Mouse (Mus musculus) CD4-positive naive resting alpha-beta T cell, adult 76 days (primary cell): ENCODE measurements around the gene Pnrc1. TPM values are rescaled to one million over a fixed set of nuclear protein-coding genes. Genes with fewer than 3 reads are reported as not detected.

ENCODE experiments used
- total RNA-seq: library from RNA; stranded (reverse); gene quantifications from one replicate; pipeline ENCODE4 v1.2.4, GENCODE M21; 2023

Pnrc1 gene
- total RNA-seq: 1,139 TPM

GRCm38 (mm10) chr4:33290002-33290401, at the start of gene Pnrc1:
TSS of gene Pnrc1 (minus strand) at chr4:33290163.

GRCm38 (mm10) chr4:33309764-33310757, 20.1 kb upstream of the Pnrc1 start, which contains the start of gene Rngtt:
TSS of gene Rngtt (plus strand) at chr4:33310311.

GRCm38 (mm10) chr4:33208881-33209841, 80.8 kb downstream of the Pnrc1 start, which contains the start of gene Srsf12:
TSS of gene Srsf12 (plus strand) at chr4:33208991.

Other genes starting within 250 kb of the Pnrc1 start
- 7.3 TPM for gene Gabrr2, start 227.2 kb downstream of the Pnrc1 start, total RNA-seq
- not detected for gene Gabrr1, start 157.6 kb downstream of the Pnrc1 start, total RNA-seq
- gene Pm20d2, start 100.4 kb downstream of the Pnrc1 start, total RNA-seq: not detected
- 1.3 TPM for gene Srsf12, start 81.2 kb downstream of the Pnrc1 start, total RNA-seq
- 87.1 TPM for gene Rngtt, start 20.1 kb upstream of the Pnrc1 start, total RNA-seq